Mouse (Mus musculus) spleen, adult 2 months (tissue): ENCODE results near the gene Tpm3.

ENCODE experiments used
- CTCF ChIP-seq: fragments of 200-500 bp; IDR thresholded peaks from 2 replicates; pipeline ENCODE4 v1.5.1; 2011; ENCODE audit warnings: mild to moderate bottlenecking, inconsistent platforms; ENCODE audit not compliant: insufficient read depth, insufficient read length, insufficient replicate concordance; ENCODE audit errors: extremely low read depth
- POLR2A ChIP-seq: fragments of 200-500 bp; IDR thresholded peaks from 2 replicates; pipeline ENCODE4 v1.6.1; 2011; ENCODE audit warnings: low read depth, low read length, inconsistent platforms

- TF ChIP-seq CTCF (no peak), POLR2A (no peak)
Observed at GRCm38 (mm10) chr3:90069688-90070087, 2.8 kb upstream of the Tpm3 start.
